Mouse (Mus musculus) heart, embryonic 11.5 days (tissue): ENCODE measurements at regions not wholly inside any gene's neighbourhood (a gene's known extent, or its start where the extent isn't known, plus 50 kb on each side); places are given as distances from the start of the nearest gene placed in this dataset.

ENCODE experiments used
- ATAC-seq: fragments of 200-750 bp; cut with Nextera tagmentation; replicated peaks from 2 replicates; pipeline ENCODE4 v1.8.0; 2017; ENCODE audit warnings: moderate library complexity; ENCODE audit not compliant: insufficient number of reproducible peaks, low FRiP score, low TSS enrichment
- H3K27ac ChIP-seq: fragments of 300-500 bp; sonication (generic); 2 replicates; pipeline ENCODE4 v1.5.1; 2014; ENCODE audit warnings: mild to moderate bottlenecking, low read depth, low read length
- H3K27me3 ChIP-seq: fragments of 300-500 bp; sonication (generic); 2 replicates; pipeline ENCODE4 v1.6.1; 2014; ENCODE audit warnings: mild to moderate bottlenecking, low read length, mixed read lengths; ENCODE audit not compliant: control insufficient read depth, insufficient read depth
- H3K36me3 ChIP-seq: fragments of 300-500 bp; sonication (generic); 2 replicates; pipeline ENCODE4 v1.6.1; 2014; ENCODE audit warnings: mild to moderate bottlenecking, low read length, moderate library complexity, mixed read lengths; ENCODE audit not compliant: control insufficient read depth, insufficient read depth
- H3K4me1 ChIP-seq: fragments of 300-500 bp; sonication (generic); 2 replicates; pipeline ENCODE4 v1.6.1; 2014; ENCODE audit warnings: low read length; ENCODE audit not compliant: control insufficient read depth, insufficient read depth
- H3K4me2 ChIP-seq: fragments of 300-500 bp; sonication (generic); 2 replicates; pipeline ENCODE4 v1.6.1; 2014; ENCODE audit warnings: mild to moderate bottlenecking, moderate library complexity
- H3K4me3 ChIP-seq: fragments of 300-500 bp; sonication (generic); 2 replicates; pipeline ENCODE4 v1.5.1; 2014; ENCODE audit warnings: low read depth, low read length
- H3K9ac ChIP-seq: fragments of 300-500 bp; sonication (generic); 2 replicates; pipeline ENCODE4 v1.6.1; 2014; ENCODE audit warnings: mild to moderate bottlenecking, low read depth, low read length, moderate library complexity
- H3K9me3 ChIP-seq: fragments of 300-500 bp; sonication (generic); replicated peaks from 2 replicates; pipeline ENCODE4 v1.6.1; 2016; ENCODE audit warnings: low read length; ENCODE audit not compliant: control insufficient read depth
- WGBS: fragments of 180-500 bp; shearing (Covaris S2); extraction: QIAGEN DNeasy Blood & Tissue Kit; methylation state at CpG from one replicate; pipeline ENCODE4 v1.1.7; 2014; ENCODE audit not compliant: insufficient replicate concordance; 5-methylcytosine and 5-hydroxymethylcytosine counted together

DNA sequence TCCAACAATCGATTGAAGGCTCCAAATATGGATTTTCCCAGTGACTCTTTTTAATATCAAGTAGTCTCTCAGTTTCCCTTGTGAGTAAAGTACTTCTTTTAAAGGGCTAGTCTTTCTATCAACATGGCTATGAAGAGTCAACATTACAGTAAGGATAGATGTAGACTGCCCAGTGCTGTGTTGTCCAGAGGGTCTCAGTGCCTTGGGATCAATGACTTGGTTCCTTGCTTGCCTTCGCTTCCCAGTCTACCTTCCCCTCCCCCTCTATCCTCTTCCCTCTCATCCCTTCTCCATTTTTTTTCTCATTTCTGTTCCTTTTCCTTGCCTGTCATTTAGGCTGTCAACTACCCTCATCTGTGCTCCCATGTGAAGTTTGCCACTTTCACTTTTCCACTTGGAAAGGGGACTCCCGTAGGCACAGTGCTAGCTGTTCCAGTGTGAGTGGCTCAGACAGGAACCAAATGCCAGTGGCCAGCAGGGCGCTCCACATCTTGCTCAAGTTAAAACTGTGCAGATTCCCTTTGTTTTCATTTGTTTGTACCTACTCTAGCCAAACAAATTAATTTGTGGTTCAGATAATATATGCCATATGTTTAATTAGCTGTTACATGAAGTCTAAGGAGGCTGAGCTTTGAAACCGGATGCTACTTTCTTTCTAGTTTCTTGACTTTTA is 608.9 kb downstream of the Lmo4 start:
- no peak for ATAC-seq
- 69% methylated on average over 5 of the region's 5 CpGs for WGBS

GRCm38 (mm10) chr3:143595081-143595480 is 609.9 kb downstream of the Lmo4 start:
- 68% methylated on average over 2 of the region's 2 CpGs for WGBS
- Histone ChIP-seq H3K36me3 (no peaks in the 10 kb centered on the region), H3K9ac (no peak overlapping the region), H3K27me3 (no peaks in the 10 kb centered on the region), H3K4me3 (no peak overlapping the region), H3K9me3 (no peaks in the 10 kb centered on the region), H3K4me1 (peaks cover 5% of the 10 kb centered on the region; the same call in 1 of the 2 replicates), H3K4me2 (no peak overlapping the region), H3K27ac (no peak overlapping the region)
- no peak for ATAC-seq

More for the DNA sequence above, 608.9 kb downstream of the Lmo4 start:
- Histone ChIP-seq H3K9ac (no peak overlapping the region), H3K4me1 (peaks cover 5% of the 10 kb centered on the region; the same call in 1 of the 2 replicates), H3K27ac (no peak overlapping the region), H3K4me3 (no peak overlapping the region), H3K9me3 (no peaks in the 10 kb centered on the region), H3K36me3 (no peaks in the 10 kb centered on the region), H3K27me3 (no peaks in the 10 kb centered on the region), H3K4me2 (no peak overlapping the region)

- H3K9ac ChIP-seq, result no peak overlapping the region
- ATAC-seq, result no peak
Observed at GRCm38 (mm10) chr3:143594676-143595075, 610.3 kb downstream of the Lmo4 start.

GRCm38 (mm10) chr3:143586653-143587052 is 618.4 kb downstream of the Lmo4 start:
- Histone ChIP-seq H3K9ac (no peak overlapping the region), H3K4me1 (no peaks in the 10 kb centered on the region)
- no peak for ATAC-seq

More at GRCm38 (mm10) chr3:143594676-143595075, 610.3 kb downstream of the Lmo4 start:
- Histone ChIP-seq H3K4me1 (peaks cover 5% of the 10 kb centered on the region; the same call in 1 of the 2 replicates), H3K4me2 (no peak overlapping the region), H3K27me3 (no peaks in the 10 kb centered on the region), H3K36me3 (no peaks in the 10 kb centered on the region), H3K4me3 (no peak overlapping the region), H3K9me3 (no peaks in the 10 kb centered on the region), H3K27ac (no peak overlapping the region)
- WGBS, result 46% methylated on average over 7 of the region's 7 CpGs

DNA sequence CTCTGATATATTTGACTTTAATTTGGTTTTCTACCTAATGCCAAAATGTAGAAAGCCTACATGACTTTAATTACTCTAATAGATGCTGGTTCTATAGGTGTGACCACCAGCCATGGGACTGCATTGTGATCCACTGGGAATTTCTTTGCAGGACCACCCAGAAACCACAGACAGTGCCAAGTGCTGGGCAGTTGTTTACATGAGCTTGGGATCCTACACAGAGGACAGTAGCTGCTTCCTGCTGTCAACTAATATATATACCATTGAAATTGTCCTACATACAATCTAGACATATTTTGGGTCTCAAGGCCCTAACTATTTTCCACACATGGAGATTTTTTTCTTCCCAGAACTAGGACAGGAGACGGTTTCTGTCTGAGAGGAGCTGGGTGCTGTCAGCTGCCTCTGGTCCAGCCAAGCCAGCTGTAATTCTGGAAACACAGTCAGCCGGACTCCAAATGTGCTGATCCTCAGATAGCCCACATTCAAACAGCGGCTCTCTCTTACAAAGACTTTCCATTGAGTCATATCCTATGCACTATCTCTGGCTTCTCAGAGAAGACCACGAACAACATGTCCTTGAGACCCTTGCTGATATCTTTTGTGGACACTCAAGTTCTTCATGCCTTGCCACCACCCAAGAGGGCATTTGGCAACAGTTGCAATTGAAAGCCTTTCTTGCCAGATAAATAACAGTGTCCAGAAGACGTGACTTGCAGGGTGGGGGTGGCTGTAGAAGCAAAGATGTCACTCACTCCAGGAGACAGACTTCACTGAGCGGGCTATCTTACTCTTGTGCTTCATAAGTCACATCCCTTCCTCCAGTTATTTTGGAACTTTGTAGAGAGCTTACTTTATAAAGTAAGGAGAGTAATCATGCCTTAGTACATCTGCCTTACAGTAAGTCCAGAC is 620.1 kb downstream of the Lmo4 start:
- Histone ChIP-seq H3K9me3 (no peaks in the 10 kb centered on the region), H3K27ac (no peak overlapping the region), H3K4me1 (no peaks in the 10 kb centered on the region), H3K9ac (no peak overlapping the region), H3K27me3 (no peaks in the 10 kb centered on the region), H3K4me2 (no peak overlapping the region), H3K36me3 (no peaks in the 10 kb centered on the region), H3K4me3 (no peak overlapping the region)
- ATAC-seq, result peak; percentile 10; the same call in 1 of the 2 replicates
- WGBS, result 44% methylated on average over 6 of the region's 6 CpGs

More at GRCm38 (mm10) chr3:143586653-143587052, 618.4 kb downstream of the Lmo4 start:
- H3K36me3 ChIP-seq, result no peaks in the 10 kb centered on the region
- no peaks in the 10 kb centered on the region for H3K9me3 ChIP-seq
- H3K27ac ChIP-seq, result no peak overlapping the region
- H3K4me2 ChIP-seq, result no peak overlapping the region
- no peak overlapping the region for H3K4me3 ChIP-seq
- WGBS, result 81% methylated on average over 5 of the region's 5 CpGs
- no peaks in the 10 kb centered on the region for H3K27me3 ChIP-seq

DNA sequence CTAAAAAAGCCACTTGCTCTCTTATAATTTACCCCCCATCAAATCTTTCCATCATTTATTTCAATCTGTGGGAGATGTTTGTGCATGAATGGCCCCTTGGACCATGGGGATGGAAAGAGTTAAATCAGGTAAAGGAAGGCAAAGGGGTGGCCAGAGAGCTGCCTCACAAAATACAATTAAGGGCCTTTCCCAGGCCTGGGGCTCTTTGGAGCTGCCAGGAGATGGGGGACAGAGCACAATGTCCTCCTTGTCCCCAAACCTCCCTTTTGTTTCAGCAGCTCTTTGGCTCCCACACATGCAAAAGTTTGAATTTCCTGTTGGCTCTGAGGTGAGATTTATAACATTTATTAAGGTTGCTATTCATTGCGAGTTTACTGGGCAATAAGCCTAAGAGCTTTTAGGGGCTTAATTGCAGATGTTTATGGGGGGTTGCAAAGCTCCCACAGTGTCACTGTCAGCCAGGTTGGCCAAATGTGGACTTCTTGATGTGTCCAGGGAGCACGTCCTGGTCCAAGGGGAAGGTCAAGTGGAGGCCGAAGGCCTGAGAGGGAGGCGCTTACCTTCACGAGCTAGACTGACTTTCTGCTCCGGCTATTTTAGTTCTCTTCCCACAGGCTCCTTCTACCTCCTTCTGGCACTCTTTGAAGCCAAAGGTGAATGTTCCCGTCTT is 628.5 kb downstream of the Lmo4 start:
- 0 out of 2 replicates have a peak, but pooled peaks cover 3% of the 10 kb centered on the region for H3K4me1 ChIP-seq
- H3K9ac ChIP-seq, result no peak overlapping the region
- H3K36me3 ChIP-seq, result no peaks in the 10 kb centered on the region
- H3K4me2 ChIP-seq, result no peak overlapping the region
- no peak for ATAC-seq
- H3K4me3 ChIP-seq, result no peak overlapping the region
- H3K9me3 ChIP-seq, result no peaks in the 10 kb centered on the region
- WGBS, result 72% methylated on average over 7 of the region's 7 CpGs
- no peak overlapping the region for H3K27ac ChIP-seq
- H3K27me3 ChIP-seq, result no peaks in the 10 kb centered on the region

DNA sequence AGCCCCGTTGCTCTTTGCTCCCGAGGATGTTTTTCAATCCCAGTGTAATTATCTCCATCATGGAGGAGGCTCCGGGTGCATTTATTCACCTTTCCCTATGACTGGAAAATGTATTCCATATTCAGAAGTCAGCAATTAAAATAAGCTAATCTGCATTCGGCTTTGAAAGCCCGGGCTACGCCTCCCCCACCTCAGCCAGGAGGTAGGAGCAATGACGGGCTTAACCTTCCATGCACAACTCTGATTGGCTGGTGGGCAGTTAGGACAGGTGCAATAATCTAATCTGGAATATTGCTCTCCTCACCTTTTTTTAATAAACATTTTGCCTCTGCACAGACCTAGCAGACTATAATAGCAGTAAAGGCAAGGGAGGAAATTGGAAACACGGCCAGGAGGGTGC is 629.3 kb downstream of the Lmo4 start:
- Histone ChIP-seq H3K27ac (no peak overlapping the region), H3K27me3 (no peaks in the 10 kb centered on the region), H3K4me2 (no peak overlapping the region), H3K4me1 (0 out of 2 replicates have a peak, but pooled peaks cover 3% of the 10 kb centered on the region), H3K36me3 (no peaks in the 10 kb centered on the region), H3K9ac (no peak overlapping the region), H3K9me3 (no peaks in the 10 kb centered on the region), H3K4me3 (no peak overlapping the region)
- no peak for ATAC-seq
- WGBS, result 88% methylated on average over 8 of the region's 8 CpGs
